8 mouse cellular contexts compared by ENCODE assay signal in genomic region chr9:108307021-108307807, GRCm38 (mm10). TPM values are rescaled to one million over a fixed set of nuclear protein-coding genes. Genes with fewer than 3 reads are reported as not detected.
DNase-seq lines count a peak whose midpoint lies in the region; ATAC-seq and TF ChIP-seq lines count a peak whose summit lies in the region.

No protein-coding gene starts in this region.

- 5% methylated on average over 12 of the region's 12 CpGs for WGBS in lung, embryonic 16.5 days
- 11% methylated on average over 12 of the region's 12 CpGs for WGBS in embryonic facial prominence, embryonic 14.5 days
- WGBS in intestine, postnatal 0 days: 4% methylated on average over 12 of the region's 12 CpGs
- WGBS in olfactory bulb, adult 2 months: 3% methylated on average over 12 of the region's 12 CpGs

- H3K4me1 ChIP-seq in lung, embryonic 16.5 days (replicated peaks; ENCODE audit: control insufficient read depth, insufficient read depth, low read length): peaks cover 29% of the 10 kb centered on the region
- H3K4me1 ChIP-seq in embryonic facial prominence, embryonic 14.5 days (ENCODE audit: control insufficient read depth, insufficient read depth, low read length): peaks cover 32% of the 10 kb centered on the region
- H3K4me1 ChIP-seq in intestine, postnatal 0 days (replicated peaks; ENCODE audit: control insufficient read depth, insufficient read depth, low read length): peaks cover 5% of the 10 kb centered on the region; the same call in 1 of the 2 replicates
- H3K4me1 ChIP-seq in olfactory bulb, adult 2 months (ENCODE audit: control insufficient read depth, insufficient read depth, low read length): peaks cover 2% of the 10 kb centered on the region; the same call in 1 of the 2 replicates

- DNase-seq in lung, adult 18-20 months: no peak
- no peak for DNase-seq in embryonic facial prominence, embryonic 14.5 days (ENCODE audit: low spot score)
- DNase-seq in adipocyte (ENCODE audit: low spot score): no peak
- DNase-seq in urinary bladder, postnatal 4 days (ENCODE audit: low spot score in 2 of 2): no peak
- no peak for DNase-seq in gastrocnemius, postnatal 36 days

- no peak for TF ChIP-seq CTCF in intestine, postnatal 0 days (IDR thresholded peaks at IDR 0.05; ENCODE audit: low read depth)
- no peak for TF ChIP-seq CTCF in olfactory bulb, adult 2 months (IDR thresholded peaks at IDR 0.05; ENCODE audit: insufficient read depth, low read depth, low read length)

- ATAC-seq in lung, embryonic 16.5 days (ENCODE audit: low read depth): no peak
- no peak for ATAC-seq in embryonic facial prominence, embryonic 14.5 days (ENCODE audit: low read depth)
- ATAC-seq in intestine, postnatal 0 days: no peak

- no peaks in the 10 kb centered on the region for H3K9me3 ChIP-seq in lung, embryonic 16.5 days (ENCODE audit: control insufficient read depth, low read length)
- H3K9me3 ChIP-seq in embryonic facial prominence, embryonic 14.5 days (ENCODE audit: control insufficient read depth, low read length): no peaks in the 10 kb centered on the region
- H3K9me3 ChIP-seq in intestine, postnatal 0 days (ENCODE audit: control insufficient read depth): no peaks in the 10 kb centered on the region

- H3K27ac ChIP-seq in lung, embryonic 16.5 days (ENCODE audit: low read length): peak overlapping the region; percentile 100
- H3K27ac ChIP-seq in embryonic facial prominence, embryonic 14.5 days (replicated peaks; ENCODE audit: low read depth, low read length): peak overlapping the region; percentile 100
- peak overlapping the region; percentile 98 for H3K27ac ChIP-seq in intestine, postnatal 0 days (ENCODE audit: low read depth, low read length)
- H3K27ac ChIP-seq in olfactory bulb, adult 2 months (ENCODE audit: insufficient read depth, low read depth, low read length): 0 out of 2 replicates have a peak overlapping the region, but pooled peaks have one; percentile 46

- intact Hi-C loops in gastrocnemius, postnatal 36 days (cut with DNase I): no loop called here

- H3K27me3 ChIP-seq in lung, embryonic 16.5 days (ENCODE audit: control insufficient read depth, insufficient read depth, low read depth, low read length): no peaks in the 10 kb centered on the region
- no peaks in the 10 kb centered on the region for H3K27me3 ChIP-seq in embryonic facial prominence, embryonic 14.5 days (replicated peaks; ENCODE audit: control insufficient read depth, insufficient read depth, low read length)
- no peaks in the 10 kb centered on the region for H3K27me3 ChIP-seq in intestine, postnatal 0 days (replicated peaks; ENCODE audit: control insufficient read depth, insufficient read depth, low read length)

- peaks cover 12% of the 10 kb centered on the region for H3K36me3 ChIP-seq in lung, embryonic 16.5 days (ENCODE audit: control insufficient read depth, insufficient read depth, low read length)
- peaks cover 15% of the 10 kb centered on the region for H3K36me3 ChIP-seq in embryonic facial prominence, embryonic 14.5 days (ENCODE audit: control insufficient read depth, insufficient read depth, low read length)
- peaks cover 13% of the 10 kb centered on the region for H3K36me3 ChIP-seq in intestine, postnatal 0 days (ENCODE audit: control insufficient read depth, insufficient read depth)

- peak overlapping the region; percentile 84 for H3K4me2 ChIP-seq in lung, embryonic 16.5 days (ENCODE audit: low read depth, low read length)
- H3K4me2 ChIP-seq in embryonic facial prominence, embryonic 14.5 days (ENCODE audit: low read depth, low read length): peak overlapping the region; percentile 86
- H3K4me2 ChIP-seq in intestine, postnatal 0 days (replicated peaks; ENCODE audit: low read depth): peak overlapping the region; percentile 65

- H3K9ac ChIP-seq in lung, embryonic 16.5 days (ENCODE audit: low read length): peak overlapping the region; percentile 98
- H3K9ac ChIP-seq in embryonic facial prominence, embryonic 14.5 days (ENCODE audit: low read depth, low read length): peak overlapping the region; percentile 99
- peak overlapping the region; percentile 89 for H3K9ac ChIP-seq in intestine, postnatal 0 days (ENCODE audit: low read depth, low read length)

- H3K4me3 ChIP-seq in lung, embryonic 16.5 days (ENCODE audit: low read length): peak overlapping the region; percentile 93
- peak overlapping the region; percentile 95 for H3K4me3 ChIP-seq in embryonic facial prominence, embryonic 14.5 days (ENCODE audit: low read depth, low read length)
- H3K4me3 ChIP-seq in intestine, postnatal 0 days (ENCODE audit: low read depth, low read length): peak overlapping the region; percentile 72
- peak overlapping the region; percentile 97 for H3K4me3 ChIP-seq in olfactory bulb, adult 2 months (ENCODE audit: insufficient read depth, low read depth, low read length)

- TF ChIP-seq POLR2A in olfactory bulb, adult 2 months (IDR thresholded peaks at IDR 0.05; ENCODE audit: insufficient read depth, low read depth, low read length): no peak

RNA-seq across cellular contexts. Expression of gene Tcta, which starts 1.3 kb away (rescaled TPM):
- polyA plus RNA-seq in lung, embryonic 16.5 days (2015; fragmentation: Nextera tagmentation; extraction: Ambion mirVana): 38.0 and 41.8 TPM in 2 replicates
- polyA plus RNA-seq in embryonic facial prominence, embryonic 14.5 days (2014; fragmentation: Nextera tagmentation; extraction: Ambion mirVana): 38.2 and 47.8 TPM in 2 replicates
- polyA plus RNA-seq in intestine, postnatal 0 days (2015; fragmentation: Nextera tagmentation; extraction: Ambion mirVana): 48.6 and 50.4 TPM in 2 replicates
- polyA plus RNA-seq in olfactory bulb, adult 2 months (2012; ENCODE audit: insufficient read depth, insufficient read length, low replicate concordance, missing spikeins): not detected in 2 replicates
- 10 to 100 TPM; 24.9 to 25.1 TPM for total RNA-seq in gastrocnemius, postnatal 36 days (2021)

RNA-seq across cellular contexts. Expression of gene Rhoa, which starts 1.3 kb away (rescaled TPM):
- polyA plus RNA-seq in lung, embryonic 16.5 days (2015; fragmentation: Nextera tagmentation; extraction: Ambion mirVana): 531 and 556 TPM in 2 replicates
- 326 and 351 TPM in 2 replicates for polyA plus RNA-seq in embryonic facial prominence, embryonic 14.5 days (2014; fragmentation: Nextera tagmentation; extraction: Ambion mirVana)
- 313 and 315 TPM in 2 replicates for polyA plus RNA-seq in intestine, postnatal 0 days (2015; fragmentation: Nextera tagmentation; extraction: Ambion mirVana)
- 187 and 421 TPM in 2 replicates for polyA plus RNA-seq in olfactory bulb, adult 2 months (2012; ENCODE audit: insufficient read depth, insufficient read length, low replicate concordance, missing spikeins)
- 10 to 100 TPM; 97.0 to 97.5 TPM for total RNA-seq in gastrocnemius, postnatal 36 days (2021)

RNA-seq across cellular contexts. Expression of gene Amt, which starts 10.6 kb away (rescaled TPM):
- polyA plus RNA-seq in lung, embryonic 16.5 days (2015; fragmentation: Nextera tagmentation; extraction: Ambion mirVana): 19.1 and 21.9 TPM in 2 replicates
- polyA plus RNA-seq in embryonic facial prominence, embryonic 14.5 days (2014; fragmentation: Nextera tagmentation; extraction: Ambion mirVana): 6.1 and 6.2 TPM in 2 replicates
- 4.5 and 4.8 TPM in 2 replicates for polyA plus RNA-seq in intestine, postnatal 0 days (2015; fragmentation: Nextera tagmentation; extraction: Ambion mirVana)
- not detected in 2 replicates for polyA plus RNA-seq in olfactory bulb, adult 2 months (2012; ENCODE audit: insufficient read depth, insufficient read length, low replicate concordance, missing spikeins)
- 1 to 10 TPM in 1 of 2 experiments, under 1 TPM in 1; 0.94 to 1.3 TPM for total RNA-seq in gastrocnemius, postnatal 36 days (2021)

RNA-seq across cellular contexts. Expression of gene Nicn1, which starts 17.0 kb away (rescaled TPM):
- 36.8 and 41.6 TPM in 2 replicates for polyA plus RNA-seq in lung, embryonic 16.5 days (2015; fragmentation: Nextera tagmentation; extraction: Ambion mirVana)
- polyA plus RNA-seq in embryonic facial prominence, embryonic 14.5 days (2014; fragmentation: Nextera tagmentation; extraction: Ambion mirVana): 38.6 and 38.9 TPM in 2 replicates
- 12.4 and 15.6 TPM in 2 replicates for polyA plus RNA-seq in intestine, postnatal 0 days (2015; fragmentation: Nextera tagmentation; extraction: Ambion mirVana)
- polyA plus RNA-seq in olfactory bulb, adult 2 months (2012; ENCODE audit: insufficient read depth, insufficient read length, low replicate concordance, missing spikeins): not detected in 2 replicates
- total RNA-seq in gastrocnemius, postnatal 36 days (2021): 10 to 100 TPM in 1 of 2 experiments, 1 to 10 TPM in 1; 9.4 to 11.4 TPM

RNA-seq across cellular contexts. Expression of gene Gpx1, which starts 31.5 kb away (rescaled TPM):
- polyA plus RNA-seq in lung, embryonic 16.5 days (2015; fragmentation: Nextera tagmentation; extraction: Ambion mirVana): 649 and 714 TPM in 2 replicates
- polyA plus RNA-seq in embryonic facial prominence, embryonic 14.5 days (2014; fragmentation: Nextera tagmentation; extraction: Ambion mirVana): 671 and 689 TPM in 2 replicates
- polyA plus RNA-seq in intestine, postnatal 0 days (2015; fragmentation: Nextera tagmentation; extraction: Ambion mirVana): 997 and 1,037 TPM in 2 replicates
- polyA plus RNA-seq in olfactory bulb, adult 2 months (2012; ENCODE audit: insufficient read depth, insufficient read length, low replicate concordance, missing spikeins): not detected in 2 replicates
- total RNA-seq in gastrocnemius, postnatal 36 days (2021): 10 to 100 TPM; 60.9 to 78.2 TPM

Comparison
In these comparisons a context has a peak if more than half of its experiments do, and no peak if none do; other contexts are left out.
1. H3K27ac ChIP-seq: peak in every context shown above with its lines; median percentile 100 in lung, embryonic 16.5 days; 100 in embryonic facial prominence, embryonic 14.5 days; 98 in intestine, postnatal 0 days; 46 in olfactory bulb, adult 2 months.
2. RNA of gene Tcta, which starts 1.3 kb away (polyA plus RNA-seq): 48.6 to 50.4 TPM in intestine, postnatal 0 days, 38.2 to 47.8 TPM in embryonic facial prominence, embryonic 14.5 days and 38.0 to 41.8 TPM in lung, embryonic 16.5 days; not detected in olfactory bulb, adult 2 months; every median in the first group is over 10 times any median in the second.
3. Peak in every context shown above with its lines, with median percentiles within 50 percentile points of each other: H3K4me2 ChIP-seq, H3K4me3 ChIP-seq and H3K9ac ChIP-seq.